ENCODE assay signal across 10 mouse cellular contexts in genomic region chr1:34097640-34098039, GRCm38 (mm10).
DNase-seq lines count a peak whose midpoint lies in the region; ATAC-seq and TF ChIP-seq lines count a peak whose summit lies in the region.
"Had no signal": no experiment of that assay in that cellular context is flagged by ENCODE, and none has a peak within 500 bp of the region (broad histone marks: within the 10 kb centered on the region; RNA-seq: fewer than 3 reads in every experiment).

No protein-coding gene starts in this region.

- no peak for ATAC-seq in erythroblast, adult 5-6 weeks (replicated peaks; ENCODE audit: low FRiP score, poor library complexity, severe bottlenecking)

- DNase-seq in kidney, adult 2 months: no peak
- DNase-seq in kidney, postnatal 14 days: no peak
- peak; percentile 15 for DNase-seq in ZHBTc4 (ENCODE audit: low read depth, low spot score)
- peak; percentile 79 to 92 for DNase-seq in cerebellum, adult 18-20 months
- peak; percentile 51 for DNase-seq in left cerebral cortex, postnatal 4 days
- no peak for DNase-seq in lung, postnatal 4 days
- DNase-seq: liver, embryonic 13.5 days had no signal

- H3K27ac ChIP-seq in kidney, adult 2 months (ENCODE audit: insufficient read depth, low read depth, low read length): peak overlapping the region; percentile 90
- H3K27ac ChIP-seq: embryonic facial prominence, embryonic 15.5 days; liver, embryonic 13.5 days had no signal

- intact Hi-C loops in left cerebral cortex, postnatal 4 days (cut with DNase I): no loop called here

- no peaks in the 10 kb centered on the region for H3K27me3 ChIP-seq in kidney, adult 2 months (replicated peaks; ENCODE audit: control insufficient read depth, insufficient read depth, low read length)
- H3K27me3 ChIP-seq: embryonic facial prominence, embryonic 15.5 days; liver, embryonic 13.5 days had no signal

- WGBS in kidney, adult 2 months: 54% methylated on average over 4 of the region's 4 CpGs

- H3K4me3 ChIP-seq in kidney, adult 2 months (ENCODE audit: insufficient read depth, low read depth, low read length): no peak overlapping the region
- H3K4me3 ChIP-seq: embryonic facial prominence, embryonic 15.5 days; heart, embryonic 10.5 days; liver, embryonic 13.5 days had no signal

- no peak for TF ChIP-seq POLR2A in kidney, adult 2 months (IDR thresholded peaks at IDR 0.05; ENCODE audit: low read depth, low read length)

- no peaks in the 10 kb centered on the region for H3K36me3 ChIP-seq in kidney, adult 2 months (ENCODE audit: control insufficient read depth, insufficient read depth, low read length)
- H3K36me3 ChIP-seq: embryonic facial prominence, embryonic 15.5 days; heart, embryonic 10.5 days; liver, embryonic 13.5 days had no signal

- TF ChIP-seq CTCF in kidney, adult 2 months (conservative IDR thresholded peaks at IDR 0.05; ENCODE audit: insufficient read depth, insufficient read length, low read depth, low read length): no peak

- no peaks in the 10 kb centered on the region for H3K4me1 ChIP-seq in kidney, adult 2 months (ENCODE audit: control insufficient read depth, insufficient read depth, low read length)
- H3K4me1 ChIP-seq: embryonic facial prominence, embryonic 15.5 days; liver, embryonic 13.5 days had no signal

Comparison
In these comparisons a context has a peak if more than half of its experiments do, and no peak if none do; other contexts are left out.
1. DNase-seq: peak in ZHBTc4 (single experiment), cerebellum, adult 18-20 months (2 of 2) and left cerebral cortex, postnatal 4 days (single experiment); none in kidney, adult 2 months (single experiment), kidney, postnatal 14 days (single experiment) and lung, postnatal 4 days (0 of 2).